Comparison of ENCODE assay signal across 8 mouse cellular contexts in genomic region chr11:105364386-105365065, GRCm38 (mm10).
DNase-seq lines count a peak whose midpoint lies in the region; ATAC-seq and TF ChIP-seq lines count a peak whose summit lies in the region.

No protein-coding gene starts in this region.

- no peaks in the 10 kb centered on the region for H3K36me3 ChIP-seq in liver, adult 2 months (ENCODE audit: control insufficient read depth, insufficient read depth, low read length)
- H3K36me3 ChIP-seq in embryonic facial prominence, embryonic 11.5 days (replicated peaks; ENCODE audit: control insufficient read depth, insufficient read depth, low read depth, low read length): no peaks in the 10 kb centered on the region
- no peaks in the 10 kb centered on the region for H3K36me3 ChIP-seq in stomach, embryonic 16.5 days (ENCODE audit: control insufficient read depth, insufficient read depth, low read length)

- no peaks in the 10 kb centered on the region for H3K9me3 ChIP-seq in embryonic facial prominence, embryonic 11.5 days (replicated peaks; ENCODE audit: control insufficient read depth, low read length)
- H3K9me3 ChIP-seq in stomach, embryonic 16.5 days (replicated peaks; ENCODE audit: control insufficient read depth, low read length): no peaks in the 10 kb centered on the region

- peaks cover 2% of the 10 kb centered on the region; the same call in 1 of the 2 replicates for H3K4me1 ChIP-seq in liver, adult 2 months (ENCODE audit: control insufficient read depth, insufficient read depth, low read length)
- H3K4me1 ChIP-seq in embryonic facial prominence, embryonic 11.5 days (ENCODE audit: control insufficient read depth, insufficient read depth, low read length): peaks cover 4% of the 10 kb centered on the region; the same call in 1 of the 2 replicates
- H3K4me1 ChIP-seq in stomach, embryonic 16.5 days (ENCODE audit: control insufficient read depth, insufficient read depth, low read length): peaks cover 17% of the 10 kb centered on the region

- intact Hi-C loops in heart, postnatal 14 days (cut with DNase I): loop anchor here (5.0 kb wide), 3 partner anchors 278 to 548 kb away; no protein-coding TSS in a partner anchor

- no peak for TF ChIP-seq CTCF in liver, adult 2 months (IDR thresholded peaks at IDR 0.05; ENCODE audit: low read depth, low read length)

- ATAC-seq in embryonic facial prominence, embryonic 11.5 days (replicated peaks; ENCODE audit: insufficient number of reproducible peaks, low FRiP score, low TSS enrichment, low read depth): no peak
- no peak for ATAC-seq in stomach, embryonic 16.5 days (ENCODE audit: insufficient read depth, low FRiP score)

- WGBS in liver, adult 2 months: 41% methylated on average over 12 of the region's 12 CpGs
- 19% methylated on average over 12 of the region's 12 CpGs for WGBS in embryonic facial prominence, embryonic 11.5 days
- 28% methylated on average over 12 of the region's 12 CpGs for WGBS in stomach, embryonic 16.5 days

- H3K27me3 ChIP-seq in liver, adult 2 months (ENCODE audit: control insufficient read depth, insufficient read depth, low read length): no peaks in the 10 kb centered on the region
- no peaks in the 10 kb centered on the region for H3K27me3 ChIP-seq in embryonic facial prominence, embryonic 11.5 days (ENCODE audit: control insufficient read depth, insufficient read depth, low read length)
- H3K27me3 ChIP-seq in stomach, embryonic 16.5 days (ENCODE audit: control insufficient read depth, insufficient read depth, low read length): no peaks in the 10 kb centered on the region

- H3K79me2 ChIP-seq in liver, adult 2 months (ENCODE audit: control insufficient read depth, insufficient read depth, low read length): no peaks in the 10 kb centered on the region

- H3K27ac ChIP-seq in liver, adult 2 months (replicated peaks; ENCODE audit: insufficient read depth, low read depth, low read length): 0 out of 2 replicates have a peak overlapping the region, but pooled peaks have one; percentile 6
- no peak overlapping the region for H3K27ac ChIP-seq in embryonic facial prominence, embryonic 11.5 days (replicated peaks; ENCODE audit: low read depth, low read length)
- H3K27ac ChIP-seq in stomach, embryonic 16.5 days (ENCODE audit: low read length): no peak overlapping the region; the same call in 1 of the 2 replicates

- H3K9ac ChIP-seq in liver, adult 2 months (ENCODE audit: low read depth, low read length): no peak overlapping the region
- H3K9ac ChIP-seq in embryonic facial prominence, embryonic 11.5 days (replicated peaks; ENCODE audit: low read length): no peak overlapping the region
- H3K9ac ChIP-seq in stomach, embryonic 16.5 days (ENCODE audit: low read length): peak overlapping the region; percentile 48; the same call in 1 of the 2 replicates

- DNase-seq in liver, adult 2 months (ENCODE audit: extremely low read depth, low read depth, low spot score): no peak
- DNase-seq in liver: no peak
- DNase-seq in embryonic facial prominence, embryonic 11.5 days (ENCODE audit: low spot score): peak; percentile 35
- peak; percentile 55 to 62 for DNase-seq in heart, postnatal 14 days
- DNase-seq in kidney, postnatal 25 days: peak; percentile 57 to 66
- peak; percentile 51 for DNase-seq in lung, postnatal 10 days
- DNase-seq in gastrocnemius, postnatal 10 days: no peak

- no peak for TF ChIP-seq POLR2A in liver, adult 2 months (IDR thresholded peaks at IDR 0.05; ENCODE audit: extremely low read depth, insufficient read depth, low read length)

- no peak overlapping the region for H3K4me3 ChIP-seq in liver, adult 2 months (ENCODE audit: insufficient read depth, low read depth, low read length)
- no peak overlapping the region for H3K4me3 ChIP-seq in embryonic facial prominence, embryonic 11.5 days (ENCODE audit: low read depth, low read length)
- no peak overlapping the region for H3K4me3 ChIP-seq in stomach, embryonic 16.5 days (replicated peaks; ENCODE audit: low read length)

- no peak overlapping the region; the same call in 1 of the 2 replicates for H3K4me2 ChIP-seq in embryonic facial prominence, embryonic 11.5 days (ENCODE audit: low read depth, low read length)
- peak overlapping the region; percentile 40 for H3K4me2 ChIP-seq in stomach, embryonic 16.5 days (ENCODE audit: low read depth, low read length)

Comparison
In these comparisons a context has a peak if more than half of its experiments do, and no peak if none do; other contexts are left out.
1. DNase-seq: peak in embryonic facial prominence, embryonic 11.5 days (single experiment), heart, postnatal 14 days (2 of 2), kidney, postnatal 25 days (2 of 2) and lung, postnatal 10 days (single experiment); none in liver, adult 2 months (single experiment), liver (single experiment) and gastrocnemius, postnatal 10 days (single experiment).